11 mouse cellular contexts compared by ENCODE assay signal in genomic region chr5:32092281-32092680, GRCm38 (mm10).
"Had no signal": no experiment of that assay in that cellular context is flagged by ENCODE, and none has a peak within 500 bp of the region (broad histone marks: within the 10 kb centered on the region; RNA-seq: fewer than 3 reads in every experiment).

No protein-coding gene starts in this region.

- H3K4me1 ChIP-seq: limb, embryonic 13.5 days; liver, embryonic 15.5 days had no signal

- H3K36me3 ChIP-seq: limb, embryonic 10.5 days; limb, embryonic 13.5 days; liver, embryonic 15.5 days had no signal

- H3K27ac ChIP-seq: layer of hippocampus, adult 2 months; limb, embryonic 10.5 days; limb, embryonic 13.5 days; liver, embryonic 15.5 days had no signal

- DNase-seq: kidney, postnatal 10 days; layer of hippocampus, adult 9-11 months; lung, adult 2 months; lung, postnatal 14 days; lung, postnatal 4 days; midbrain, embryonic 14.5 days; thymus, postnatal 25 days had no signal

- H3K4me3 ChIP-seq: layer of hippocampus, adult 2 months; limb, embryonic 10.5 days; limb, embryonic 13.5 days; liver, embryonic 15.5 days had no signal

- H3K9ac ChIP-seq: limb, embryonic 13.5 days; liver, embryonic 15.5 days had no signal

- H3K27me3 ChIP-seq: limb, embryonic 13.5 days; liver, embryonic 15.5 days had no signal
